8 mouse cellular contexts compared by ENCODE assay signal in the genomic region with DNA sequence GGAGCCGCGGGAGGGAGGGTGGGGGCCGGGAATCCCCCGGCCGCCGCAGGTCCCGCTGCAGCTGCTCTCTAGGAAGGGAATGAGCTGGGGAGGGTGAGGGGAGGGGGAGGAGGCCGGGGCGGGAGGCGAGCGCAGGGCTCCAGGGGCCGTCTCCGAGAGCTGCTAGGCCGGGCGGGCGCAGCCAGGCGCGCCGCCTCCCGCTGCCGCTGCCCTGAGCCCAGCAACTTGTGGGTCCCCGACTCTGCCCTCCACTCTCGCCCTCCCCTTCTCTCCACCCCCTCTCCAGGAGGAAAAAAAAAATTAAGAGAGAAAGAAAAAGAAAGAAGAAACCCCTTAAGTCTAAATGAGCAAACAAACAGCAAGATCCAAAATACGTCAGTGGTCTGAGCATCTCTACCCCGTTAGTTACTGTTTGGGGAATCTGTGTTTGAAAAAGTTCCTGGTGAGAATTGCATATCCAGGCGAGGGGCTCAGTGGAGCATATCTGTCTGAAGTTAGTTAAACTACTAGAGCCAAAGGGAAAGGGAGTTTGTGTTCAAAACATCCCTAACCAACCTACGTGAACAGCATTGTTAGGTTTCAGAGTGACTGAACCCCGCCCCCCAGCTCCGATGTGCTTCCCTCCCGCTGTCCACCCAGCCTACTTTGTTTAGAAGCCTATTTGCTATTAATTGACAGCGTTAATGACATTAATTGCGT. TPM values are rescaled to one million over a fixed set of nuclear protein-coding genes. Genes with fewer than 3 reads are reported as not detected.
DNase-seq lines count a peak whose midpoint lies in the region; ATAC-seq and TF ChIP-seq lines count a peak whose summit lies in the region.

No protein-coding gene starts in this region.

- ATAC-seq in forebrain, postnatal 0 days: peak; percentile 53
- ATAC-seq in kidney, embryonic 16.5 days (ENCODE audit: low FRiP score, low TSS enrichment): peak; percentile 74; the same call in 1 of the 2 replicates
- no peak for ATAC-seq in liver, postnatal 0 days
- no peak for ATAC-seq in stomach, postnatal 0 days (ENCODE audit: low FRiP score, low TSS enrichment)

- H3K4me3 ChIP-seq in kidney, adult 2 months (ENCODE audit: insufficient read depth, low read depth, low read length): peak overlapping the region; percentile 47
- peak overlapping the region; percentile 33 for H3K4me3 ChIP-seq in brown adipose tissue, adult 24 weeks (ENCODE audit: insufficient read depth, low read depth, low read length)
- peak overlapping the region; percentile 84 for H3K4me3 ChIP-seq in forebrain, postnatal 0 days (ENCODE audit: low read depth, low read length)
- H3K4me3 ChIP-seq in kidney, embryonic 16.5 days (ENCODE audit: low read length): peak overlapping the region; percentile 70
- H3K4me3 ChIP-seq in liver, postnatal 0 days (ENCODE audit: low read depth, low read length): peak overlapping the region; percentile 56
- H3K4me3 ChIP-seq in stomach, postnatal 0 days (ENCODE audit: low read depth, low read length): peak overlapping the region; percentile 71

- TF ChIP-seq CTCF in kidney, adult 2 months (conservative IDR thresholded peaks at IDR 0.05; ENCODE audit: insufficient read depth, insufficient read length, low read depth, low read length): no peak
- TF ChIP-seq CTCF in forebrain, postnatal 0 days (IDR thresholded peaks at IDR 0.05; ENCODE audit: low read depth): no peak
- TF ChIP-seq CTCF in liver, postnatal 0 days (IDR thresholded peaks at IDR 0.05; ENCODE audit: low read depth): no peak
- no peak for TF ChIP-seq CTCF in stomach, postnatal 0 days (IDR thresholded peaks at IDR 0.05; ENCODE audit: low read depth)

- peaks cover 8% of the 10 kb centered on the region; the same call in 1 of the 2 replicates for H3K27me3 ChIP-seq in kidney, adult 2 months (replicated peaks; ENCODE audit: control insufficient read depth, insufficient read depth, low read length)
- no peaks in the 10 kb centered on the region for H3K27me3 ChIP-seq in forebrain, postnatal 0 days (ENCODE audit: insufficient read depth, low read length)
- H3K27me3 ChIP-seq in kidney, embryonic 16.5 days (ENCODE audit: insufficient read depth, low read length): peaks cover 41% of the 10 kb centered on the region
- H3K27me3 ChIP-seq in liver, postnatal 0 days (ENCODE audit: insufficient read depth, low read length): peaks cover 58% of the 10 kb centered on the region
- H3K27me3 ChIP-seq in stomach, postnatal 0 days (ENCODE audit: control insufficient read depth, insufficient read depth, low read length): peaks cover 3% of the 10 kb centered on the region; the same call in 1 of the 2 replicates

- H3K9me3 ChIP-seq in forebrain, postnatal 0 days (ENCODE audit: low read length): no peaks in the 10 kb centered on the region
- no peaks in the 10 kb centered on the region for H3K9me3 ChIP-seq in kidney, embryonic 16.5 days (ENCODE audit: low read length)
- H3K9me3 ChIP-seq in liver, postnatal 0 days (ENCODE audit: low read length): no peaks in the 10 kb centered on the region
- no peaks in the 10 kb centered on the region for H3K9me3 ChIP-seq in stomach, postnatal 0 days (ENCODE audit: control insufficient read depth, low read length)

- TF ChIP-seq POLR2A in kidney, adult 2 months (IDR thresholded peaks at IDR 0.05; ENCODE audit: low read depth, low read length): no peak

- peak overlapping the region; percentile 87 for H3K4me2 ChIP-seq in forebrain, postnatal 0 days (ENCODE audit: low read depth)
- H3K4me2 ChIP-seq in kidney, embryonic 16.5 days (replicated peaks; ENCODE audit: low read depth, low read length): peak overlapping the region; percentile 94
- H3K4me2 ChIP-seq in liver, postnatal 0 days (ENCODE audit: low read depth, low read length): peak overlapping the region; percentile 89
- peak overlapping the region; percentile 92 for H3K4me2 ChIP-seq in stomach, postnatal 0 days (replicated peaks; ENCODE audit: low read depth)

- DNase-seq in kidney, adult 2 months: peak; percentile 19
- DNase-seq in kidney, adult 11 months: no peak
- DNase-seq in forebrain, postnatal 0 days: peak; percentile 57
- peak; percentile 23 for DNase-seq in liver, postnatal 0 days
- DNase-seq in stomach, postnatal 0 days (ENCODE audit: low spot score): peak; percentile 57
- no peak for DNase-seq in spleen, postnatal 4 days (ENCODE audit: low spot score in 2 of 2)

- WGBS in kidney, adult 2 months: 5% methylated on average over 30 of the region's 32 CpGs
- under 1% methylated on average over 26 of the region's 32 CpGs for WGBS in forebrain, postnatal 0 days
- WGBS in kidney, embryonic 16.5 days: under 1% methylated on average over 20 of the region's 32 CpGs
- under 1% methylated on average over 31 of the region's 32 CpGs for WGBS in liver, postnatal 0 days (ENCODE audit: insufficient replicate concordance)
- WGBS in stomach, postnatal 0 days: 1% methylated on average over 22 of the region's 32 CpGs

- H3K9ac ChIP-seq in forebrain, postnatal 0 days: peak overlapping the region; percentile 78
- peak overlapping the region; percentile 85 for H3K9ac ChIP-seq in kidney, embryonic 16.5 days (replicated peaks; ENCODE audit: low read length)
- no peak overlapping the region for H3K9ac ChIP-seq in liver, postnatal 0 days (replicated peaks)
- H3K9ac ChIP-seq in stomach, postnatal 0 days (ENCODE audit: low read length): peak overlapping the region; percentile 72; the same call in 1 of the 2 replicates

- no peak for TF ChIP-seq EP300 in liver, postnatal 0 days (IDR thresholded peaks at IDR 0.05; ENCODE audit: low read depth)
- TF ChIP-seq EP300 in stomach, postnatal 0 days (optimal IDR thresholded peaks at IDR 0.05): no peak

- H3K27ac ChIP-seq in kidney, adult 2 months (ENCODE audit: insufficient read depth, low read depth, low read length): no peak overlapping the region
- no peak overlapping the region for H3K27ac ChIP-seq in brown adipose tissue, adult 24 weeks (replicated peaks; ENCODE audit: low read depth, low read length)
- peak overlapping the region; percentile 86 for H3K27ac ChIP-seq in forebrain, postnatal 0 days (ENCODE audit: low read depth, low read length)
- H3K27ac ChIP-seq in kidney, embryonic 16.5 days (ENCODE audit: low read length): no peak overlapping the region
- no peak overlapping the region for H3K27ac ChIP-seq in liver, postnatal 0 days (ENCODE audit: low read depth)
- H3K27ac ChIP-seq in stomach, postnatal 0 days (replicated peaks): no peak overlapping the region

- H3K36me3 ChIP-seq in kidney, adult 2 months (ENCODE audit: control insufficient read depth, insufficient read depth, low read length): no peaks in the 10 kb centered on the region
- H3K36me3 ChIP-seq in forebrain, postnatal 0 days (ENCODE audit: insufficient read depth): no peaks in the 10 kb centered on the region
- H3K36me3 ChIP-seq in kidney, embryonic 16.5 days (ENCODE audit: insufficient read depth, low read length): no peaks in the 10 kb centered on the region
- no peaks in the 10 kb centered on the region for H3K36me3 ChIP-seq in liver, postnatal 0 days (replicated peaks; ENCODE audit: insufficient read depth, low read length)
- no peaks in the 10 kb centered on the region for H3K36me3 ChIP-seq in stomach, postnatal 0 days (ENCODE audit: control insufficient read depth, insufficient read depth, low read length)

- no peaks in the 10 kb centered on the region for H3K4me1 ChIP-seq in kidney, adult 2 months (ENCODE audit: control insufficient read depth, insufficient read depth, low read length)
- H3K4me1 ChIP-seq in brown adipose tissue, adult 24 weeks (ENCODE audit: control insufficient read depth, insufficient read depth, insufficient read length, low read length): no peaks in the 10 kb centered on the region
- H3K4me1 ChIP-seq in forebrain, postnatal 0 days (ENCODE audit: insufficient read depth): no peaks in the 10 kb centered on the region
- peaks cover 21% of the 10 kb centered on the region for H3K4me1 ChIP-seq in kidney, embryonic 16.5 days (ENCODE audit: insufficient read depth, low read length)
- H3K4me1 ChIP-seq in liver, postnatal 0 days (ENCODE audit: insufficient read depth): no peaks in the 10 kb centered on the region
- H3K4me1 ChIP-seq in stomach, postnatal 0 days (replicated peaks; ENCODE audit: control insufficient read depth, insufficient read depth): no peaks in the 10 kb centered on the region

RNA-seq across cellular contexts. Expression of a gene that starts 5.1 kb away (rescaled TPM):
- polyA plus RNA-seq in kidney, adult 2 months (2012; rRNA removed): 0.11 and 0.14 TPM in 2 replicates
- not detected in 2 replicates for polyA plus RNA-seq in brown adipose tissue, adult 24 weeks (2012; ENCODE audit: insufficient read depth, insufficient read length, missing spikeins)
- total RNA-seq in forebrain, postnatal 0 days (2014; rRNA removed): 15.4 and 28.3 TPM in 2 replicates
- polyA plus RNA-seq in forebrain, postnatal 0 days (2015; fragmentation: Nextera tagmentation; extraction: Ambion mirVana): 11.7 and 16.6 TPM in 2 replicates
- 0.92 and 2.1 TPM in 2 replicates for polyA plus RNA-seq in kidney, embryonic 16.5 days (2015; fragmentation: Nextera tagmentation; extraction: Ambion mirVana)
- polyA plus RNA-seq in liver, postnatal 0 days (2015; fragmentation: Nextera tagmentation; extraction: Ambion mirVana): 0.08 TPM in 2 replicates
- 0.61 and 1.2 TPM in 2 replicates for polyA plus RNA-seq in stomach, postnatal 0 days (2015; fragmentation: Nextera tagmentation; extraction: Ambion mirVana)

Comparison
In these comparisons a context has a peak if more than half of its experiments do, and no peak if none do; other contexts are left out.
1. DNase-seq: peak in kidney, adult 2 months (single experiment), forebrain, postnatal 0 days (single experiment), liver, postnatal 0 days (single experiment) and stomach, postnatal 0 days (single experiment); none in kidney, adult 11 months (single experiment) and spleen, postnatal 4 days (0 of 2).
2. H3K4me3 ChIP-seq: peak in every context shown above with its lines; median percentile 84 in forebrain, postnatal 0 days; 71 in stomach, postnatal 0 days; 70 in kidney, embryonic 16.5 days; 56 in liver, postnatal 0 days; 47 in kidney, adult 2 months; 33 in brown adipose tissue, adult 24 weeks.
3. ATAC-seq: peak in forebrain, postnatal 0 days (single experiment) and kidney, embryonic 16.5 days (single experiment); none in liver, postnatal 0 days (single experiment) and stomach, postnatal 0 days (single experiment).
4. Peak in every context shown above with its lines, with median percentiles within 50 percentile points of each other: H3K4me2 ChIP-seq.